Mouse (Mus musculus) kidney, postnatal 36 days (tissue): ENCODE data around the gene As3mt.
"Not testable (repeated sequence)": the region's sequence is repeated elsewhere in the genome, so short reads cannot be mapped to it uniquely, and the experiment has no call there.

Experiments used
- DNase-seq, 2 experiments: peaks; one replicate each; pipeline ENCODE4 v3.0.0; 2021 to 2022; ENCODE audit warnings: mixed read lengths in 2 of 2

The As3mt gene

DNA sequence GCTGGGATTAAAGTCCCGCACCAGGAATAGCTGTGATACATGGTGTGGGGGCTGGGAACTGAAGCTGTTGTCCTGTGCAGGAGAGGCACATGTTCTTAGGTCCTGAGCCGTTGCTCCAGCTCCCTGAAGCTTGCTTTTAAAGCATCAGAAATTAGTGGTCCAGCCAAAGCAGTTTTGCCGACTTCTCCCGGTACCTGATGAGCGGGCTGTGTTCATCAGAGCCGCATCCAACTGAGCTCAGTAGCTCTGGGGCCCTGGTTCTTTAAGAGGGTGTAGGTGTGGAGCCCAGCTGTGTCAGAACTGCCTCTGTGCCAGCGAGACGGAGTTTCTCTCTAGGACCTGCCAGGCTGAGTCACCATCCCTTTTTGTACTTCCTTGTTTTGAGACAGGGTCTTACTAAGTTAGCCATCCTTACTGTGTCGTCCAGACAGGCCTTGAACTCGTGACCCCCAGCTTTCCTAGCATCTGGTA is 8.2 kb upstream of the As3mt start:
- no peak for DNase-seq

DNA sequence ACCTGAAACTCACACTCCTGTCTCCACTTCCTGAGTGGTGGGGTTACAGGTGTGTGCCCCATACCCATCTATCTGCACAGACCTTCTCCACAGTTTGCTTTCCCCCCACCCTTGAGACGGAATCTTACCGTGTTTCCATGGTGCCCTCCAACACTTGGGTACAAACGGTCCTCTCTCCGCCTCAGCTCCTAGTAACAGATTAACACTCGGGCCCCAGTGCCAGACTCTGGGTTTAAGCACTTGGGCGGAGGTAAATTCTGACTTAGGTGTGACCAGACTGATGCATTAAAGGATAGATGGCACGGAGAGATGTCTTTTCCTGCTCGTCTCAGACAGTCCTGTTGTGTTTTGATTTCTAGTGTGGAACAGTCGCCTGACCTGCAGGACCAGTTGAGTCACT is 6.1 kb upstream of the As3mt start:
- peak; percentile 69 to 71 for DNase-seq

DNA sequence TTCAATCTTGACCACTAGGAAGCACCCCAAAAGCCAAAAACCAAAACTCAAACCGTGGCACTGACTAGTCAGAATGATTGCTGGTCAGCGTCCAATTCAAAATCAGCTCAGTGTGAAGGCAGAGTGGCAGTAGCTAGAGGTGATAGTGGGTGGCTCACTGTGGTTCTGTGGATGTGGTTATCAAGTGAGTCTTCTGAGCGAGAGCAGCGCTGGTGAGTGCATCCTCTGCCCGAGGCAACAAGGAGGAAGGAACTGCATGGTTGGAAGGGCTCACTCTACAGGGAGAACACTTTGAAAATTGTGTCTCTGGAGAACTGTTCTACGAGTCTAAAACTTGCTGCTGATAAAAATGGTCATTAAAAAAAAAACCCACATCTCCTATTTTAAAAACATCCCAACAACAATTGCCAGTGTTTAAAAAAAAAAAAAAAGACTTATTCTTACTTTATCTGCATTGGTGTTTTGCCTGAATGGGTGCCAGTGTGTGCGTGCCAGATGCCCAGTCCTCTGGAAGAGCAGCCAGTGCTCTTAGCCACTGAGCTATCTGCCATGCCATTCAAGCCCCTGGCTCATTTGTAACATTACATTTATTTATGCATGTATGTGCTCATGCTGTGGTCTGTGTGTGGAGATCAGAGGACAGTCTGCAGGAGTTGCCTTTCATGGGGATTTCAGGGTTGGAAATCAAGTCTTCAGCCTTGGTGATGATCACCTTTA is 1.3 kb upstream of the As3mt start:
- no peak for DNase-seq

DNA sequence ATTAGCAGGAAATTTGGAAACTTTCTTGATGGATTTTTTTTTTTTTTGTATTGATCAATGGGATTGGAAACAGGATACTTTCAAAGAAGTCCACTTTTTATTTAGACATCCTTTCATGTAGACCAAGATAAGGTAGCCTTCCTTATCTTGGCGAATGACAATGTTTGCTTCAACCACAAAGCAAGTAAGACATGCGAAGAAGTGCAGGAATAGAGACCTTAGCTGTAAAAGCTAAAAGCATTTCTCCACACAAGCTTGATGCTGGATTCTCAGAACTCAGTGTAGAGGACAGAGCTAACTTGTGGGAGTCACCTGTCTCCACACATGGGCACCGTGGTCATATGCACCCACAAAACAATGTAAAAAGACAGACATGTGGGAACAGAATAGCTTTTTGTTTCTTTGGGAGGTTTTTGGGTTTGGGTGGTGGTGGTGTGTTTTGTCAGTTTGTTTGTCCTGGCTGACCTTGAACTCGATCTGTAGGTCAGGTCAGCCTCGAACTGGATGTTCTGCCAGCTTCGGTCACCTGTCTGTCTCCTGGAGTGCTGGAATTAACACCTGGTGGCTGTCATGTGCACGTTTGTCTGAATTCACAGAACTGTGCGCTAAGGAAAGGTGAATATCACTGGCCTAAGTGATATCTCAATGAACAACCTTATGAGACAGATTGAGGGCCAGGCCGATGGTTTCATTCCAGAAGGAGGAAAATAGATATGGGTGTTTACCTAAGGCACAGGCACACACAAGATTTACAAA is 540 bp upstream of the As3mt start:
- DNase-seq = peak; percentile 26 to 36

DNA sequence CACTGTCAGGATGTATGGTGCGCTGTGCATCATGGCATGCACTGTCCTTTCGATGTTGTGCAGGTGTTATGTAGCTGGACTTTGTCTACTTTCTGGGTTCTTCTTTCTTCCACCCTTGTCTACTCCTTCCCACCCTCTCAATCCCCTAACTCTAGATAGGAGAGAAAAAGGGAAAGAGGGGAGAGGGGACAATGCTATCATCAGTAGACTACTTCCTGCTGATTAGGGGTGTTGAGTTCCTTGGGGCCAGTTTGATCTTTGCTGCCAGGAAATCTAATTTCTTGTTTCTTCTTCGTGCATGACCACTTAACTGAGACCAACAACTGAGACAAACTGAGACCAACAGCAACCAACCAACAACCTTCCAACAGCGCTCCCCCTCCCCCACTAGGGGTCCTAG is 3.4 kb downstream of the As3mt start:
- DNase-seq = no peak

DNA sequence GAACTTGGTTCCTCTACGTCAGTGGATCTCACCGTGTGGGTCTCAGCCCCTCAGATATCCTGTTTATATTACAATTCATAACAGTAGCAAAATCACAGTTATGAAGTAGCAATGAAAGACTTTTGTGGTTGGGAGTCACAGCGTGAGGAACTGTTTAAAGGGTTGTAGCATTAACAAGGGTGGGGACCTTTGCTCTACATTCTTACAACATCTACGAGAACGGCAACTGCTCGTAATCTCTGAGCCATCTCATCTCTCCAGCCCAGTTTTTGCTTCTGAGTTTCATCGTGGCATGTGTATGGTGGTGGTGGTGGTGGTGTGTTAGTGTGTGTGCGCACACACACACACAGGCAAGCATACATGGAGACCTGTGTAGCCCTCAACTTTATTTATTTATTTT is 7.0 kb downstream of the As3mt start:
- DNase-seq = peak in 1 of 2 experiments; percentile 26

DNA sequence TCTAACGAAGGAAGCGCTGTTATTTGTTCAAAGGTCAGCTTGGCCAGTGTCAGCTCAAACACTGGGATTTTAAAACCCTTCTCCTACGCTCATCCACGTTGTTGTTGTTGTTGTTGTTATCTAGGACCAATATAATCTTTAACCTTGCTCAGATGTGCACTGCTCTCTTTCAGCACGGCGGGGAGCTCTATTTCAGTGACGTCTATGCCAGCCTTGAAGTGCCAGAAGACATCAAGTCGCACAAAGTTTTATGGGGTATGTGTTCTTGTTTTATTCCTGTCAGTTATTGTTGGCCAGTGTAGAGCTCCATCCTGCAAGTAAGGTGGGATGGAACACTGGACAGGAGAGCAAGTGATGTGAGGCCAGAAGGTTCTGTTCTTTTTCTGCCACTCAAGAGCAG is 7.8 kb downstream of the As3mt start:
- DNase-seq = no peak

DNA sequence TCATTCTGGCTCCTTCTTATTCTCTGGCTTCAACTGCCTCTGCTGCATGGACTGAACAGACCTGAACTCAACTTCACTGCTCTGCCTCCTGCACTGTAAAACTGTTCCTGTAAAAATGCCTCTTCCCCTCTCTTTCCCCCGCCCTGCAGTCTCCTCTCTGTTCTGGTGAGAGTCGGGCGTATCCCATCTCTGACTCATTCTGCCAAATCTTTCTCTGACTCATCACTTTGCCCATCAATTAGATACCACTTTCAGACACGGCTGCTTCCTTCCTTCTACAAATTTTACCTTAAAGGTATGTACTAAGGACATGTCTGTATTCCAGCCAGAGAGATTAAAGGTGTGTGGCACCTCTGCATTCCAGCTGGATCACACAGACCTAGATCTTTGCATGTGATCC is 10.9 kb downstream of the As3mt start:
- no peak for DNase-seq

DNA sequence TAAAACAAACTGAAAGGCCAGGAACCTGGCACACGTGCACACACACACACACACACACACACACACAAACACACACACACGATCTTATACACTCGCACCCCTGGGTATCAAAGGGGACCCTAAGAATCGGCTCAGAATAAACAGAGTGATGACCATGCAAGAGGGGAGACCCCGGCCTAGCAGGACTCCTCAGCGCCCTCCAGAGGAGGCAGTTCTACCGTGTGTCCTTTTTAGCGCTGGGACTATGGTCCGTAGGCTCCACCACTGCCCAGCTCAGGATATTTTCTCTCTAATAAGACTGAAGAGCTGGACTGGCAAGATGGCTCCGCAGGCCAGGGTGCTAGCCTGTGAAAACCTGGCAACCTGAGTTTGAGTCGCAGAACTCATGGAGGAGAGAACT is 17.2 kb downstream of the As3mt start:
- no peak for DNase-seq

DNA sequence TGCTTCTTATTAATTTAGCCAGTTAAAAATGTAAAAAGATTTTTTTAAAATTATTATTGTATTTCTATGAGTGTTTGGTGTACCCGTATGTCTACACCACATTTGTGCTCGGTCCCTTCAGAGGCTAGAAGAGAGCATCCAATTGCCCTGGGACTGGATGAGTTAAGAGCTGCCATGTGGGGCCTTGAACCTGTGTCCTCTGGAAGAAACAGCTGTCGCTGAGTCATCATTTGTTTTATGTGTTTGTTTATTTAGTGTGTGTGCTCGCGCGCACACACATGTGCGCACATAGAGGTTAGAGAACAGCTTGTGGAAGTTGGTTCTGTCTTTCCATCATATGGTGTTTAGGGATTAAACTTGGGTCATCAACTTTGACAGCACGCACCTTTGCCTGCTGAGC is 18.9 kb downstream of the As3mt start:
- DNase-seq = no peak

DNA sequence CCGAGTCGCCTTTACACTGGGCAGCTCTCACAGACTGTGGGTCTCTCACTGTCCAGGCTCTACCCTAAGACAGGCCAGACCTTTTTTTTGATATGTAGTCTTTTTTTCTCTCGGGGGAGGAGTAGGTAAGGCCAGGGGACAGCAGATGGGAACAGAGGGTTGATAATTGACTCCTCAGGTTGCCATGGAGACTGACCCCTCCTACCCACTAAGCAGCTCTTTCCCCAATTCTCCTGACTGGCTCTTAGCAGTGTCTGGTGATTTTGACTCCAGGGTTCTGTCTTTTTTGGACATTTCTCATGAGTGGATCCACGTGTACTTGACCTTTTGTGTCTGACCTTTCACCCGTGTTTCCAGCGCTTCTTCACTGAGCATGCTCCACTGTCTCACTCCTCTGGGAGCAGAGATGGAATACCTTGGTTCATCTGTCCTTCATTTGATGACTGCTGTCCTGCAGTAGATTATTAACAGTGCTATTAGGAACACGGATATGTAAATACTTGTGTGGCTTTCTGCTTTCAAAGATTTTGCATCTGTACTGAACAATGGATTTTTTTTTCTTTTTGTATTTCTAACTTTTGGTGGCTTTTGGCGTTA is 20.0 kb downstream of the As3mt start:
- peak; percentile 75 for DNase-seq

DNA sequence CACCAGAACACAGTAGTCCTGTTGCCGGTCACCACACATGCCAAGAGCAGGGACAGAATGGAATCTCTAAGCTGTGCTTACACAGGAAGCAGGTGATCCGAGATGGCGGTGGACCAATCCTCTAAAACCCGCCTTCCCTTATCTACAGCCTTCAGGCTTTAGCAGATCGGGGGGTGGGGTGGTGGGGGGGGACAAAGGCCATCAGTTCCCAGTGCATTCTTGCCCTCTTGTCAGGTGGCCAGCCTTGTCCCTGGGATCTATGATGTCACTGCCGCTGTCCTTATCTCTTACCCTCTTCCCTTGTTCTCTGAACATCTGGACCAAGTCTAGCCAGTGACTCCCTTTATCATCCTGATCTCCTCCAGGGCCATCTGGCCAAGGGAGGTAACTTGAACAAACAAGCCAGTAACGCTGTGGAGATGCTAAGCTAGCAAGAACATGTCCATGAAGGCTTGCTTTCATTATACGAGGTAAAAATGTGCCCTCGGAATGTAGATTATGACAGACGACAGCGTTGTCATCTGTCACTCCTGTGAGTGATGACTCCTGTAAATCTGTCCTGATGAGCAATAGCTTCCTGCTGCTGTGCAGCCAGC is 20.8 kb downstream of the As3mt start:
- DNase-seq = no peak

DNA sequence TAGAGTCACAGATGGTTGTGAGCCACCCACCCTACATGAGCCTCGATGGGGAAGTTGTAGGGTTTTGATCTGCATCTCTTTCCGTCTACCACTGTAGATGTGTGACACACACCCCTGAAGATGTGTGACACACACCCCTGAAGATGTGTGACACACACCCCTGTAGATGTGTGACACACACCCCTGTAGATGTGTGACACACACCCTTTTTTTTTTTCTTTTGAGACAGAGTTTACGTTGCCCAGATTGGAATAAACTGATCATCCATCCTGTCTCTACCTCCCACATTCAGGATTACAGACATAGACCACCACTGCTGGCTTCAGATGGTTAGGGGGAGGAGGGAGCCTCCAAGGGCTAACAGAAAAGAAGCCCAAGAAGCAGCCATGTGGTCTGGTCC is 21.7 kb downstream of the As3mt start:
- no peak for DNase-seq

DNA sequence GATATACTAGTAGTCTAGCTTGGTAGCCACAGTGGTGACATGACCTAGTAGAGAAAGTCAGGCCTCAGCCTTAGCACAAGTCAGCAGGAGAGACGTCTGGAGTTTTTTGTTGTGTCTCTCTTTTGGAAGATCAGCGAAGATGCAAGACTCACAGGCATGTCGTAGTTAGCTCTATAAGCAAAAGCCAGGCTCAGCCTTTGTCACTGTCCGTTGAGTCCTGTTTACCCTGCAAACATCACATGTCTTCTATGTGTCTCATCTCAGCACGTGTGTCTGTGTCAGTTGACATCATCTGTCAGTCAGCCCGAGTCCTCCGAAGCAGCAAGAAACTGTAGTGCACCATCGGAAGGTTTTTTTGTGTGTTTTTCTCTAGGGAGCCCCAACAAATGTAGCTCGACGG is 24.1 kb downstream of the As3mt start:
- DNase-seq = no peak

DNA sequence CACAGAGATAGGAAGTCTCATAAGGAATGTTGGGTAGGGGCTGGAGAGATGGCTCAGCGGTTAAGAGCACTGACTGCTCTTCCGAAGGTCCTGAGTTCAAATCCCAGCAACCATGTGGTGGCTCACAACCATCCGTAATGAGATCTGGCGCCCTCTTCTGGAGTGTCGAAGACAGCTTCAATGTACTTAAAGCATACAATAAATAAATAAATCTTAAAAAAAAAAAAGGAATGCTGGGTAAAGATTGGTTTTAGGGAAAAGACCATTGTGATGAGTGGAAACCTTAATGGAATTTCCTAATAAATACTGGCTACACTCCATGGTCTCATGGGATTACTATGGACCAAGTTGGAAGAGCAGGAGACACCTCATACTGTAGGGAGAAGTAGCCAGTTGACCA is 25.4 kb downstream of the As3mt start:
- not testable (repeated sequence) for DNase-seq

DNA sequence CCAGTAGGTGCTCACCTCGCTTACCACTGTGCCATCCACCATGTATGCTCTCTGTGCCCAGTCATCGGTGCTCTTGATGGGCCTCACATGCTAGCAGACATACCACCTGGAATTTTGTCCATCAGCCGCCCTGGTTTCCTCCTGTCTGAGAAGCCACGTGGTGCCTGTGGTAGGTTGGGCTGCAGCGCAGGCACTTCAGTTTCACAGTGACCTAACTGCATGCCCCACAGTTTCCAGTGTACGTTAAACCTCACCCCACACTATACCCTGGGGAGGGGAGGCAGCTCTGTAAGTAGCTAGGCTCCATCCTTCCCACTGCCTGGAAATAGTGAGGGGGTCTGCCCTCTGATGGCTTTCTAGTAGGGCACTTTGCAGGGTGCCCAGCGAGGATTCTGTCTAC is 26.4 kb downstream of the As3mt start:
- no peak for DNase-seq

DNA sequence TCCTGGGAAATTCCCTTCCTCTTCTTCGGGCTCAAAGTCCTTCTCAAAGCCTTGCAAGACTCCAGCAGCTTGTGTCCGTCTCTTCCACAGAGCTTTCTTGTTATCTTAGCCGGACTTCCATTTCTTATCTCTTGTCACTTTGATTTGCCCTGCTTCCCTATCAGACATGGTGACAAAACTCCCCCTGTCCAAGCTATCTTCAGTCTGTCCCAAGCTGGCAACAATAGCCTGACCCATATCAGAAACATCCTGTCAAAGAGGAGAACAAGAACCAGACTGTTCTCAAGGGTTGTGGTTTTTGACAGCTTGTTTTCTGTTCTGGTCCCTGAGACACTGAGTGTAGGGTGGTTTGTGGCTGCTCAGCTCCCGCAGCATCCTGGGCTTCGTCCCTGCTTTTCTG is 28.0 kb downstream of the As3mt start:
- no peak for DNase-seq

DNA sequence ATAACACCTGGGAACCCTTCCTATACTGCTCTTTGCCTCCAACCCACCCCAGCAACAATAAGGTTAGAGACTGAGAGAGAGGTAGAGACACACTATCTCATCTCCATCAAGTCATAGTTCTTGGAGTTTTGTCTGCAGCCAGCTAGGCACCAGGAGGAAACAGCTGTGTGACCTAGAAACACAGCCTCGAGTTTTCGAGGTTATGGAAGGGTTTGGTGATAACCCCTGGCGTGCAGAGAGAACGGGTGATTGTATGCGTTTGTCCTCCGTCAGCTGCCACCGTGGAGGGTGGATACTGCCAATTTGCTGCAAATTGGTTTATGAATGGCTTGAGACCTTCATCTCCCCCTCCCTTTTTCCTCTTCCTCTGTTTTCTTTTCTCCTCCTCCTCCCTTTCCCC is 29.8 kb downstream of the As3mt start:
- no peak for DNase-seq

DNA sequence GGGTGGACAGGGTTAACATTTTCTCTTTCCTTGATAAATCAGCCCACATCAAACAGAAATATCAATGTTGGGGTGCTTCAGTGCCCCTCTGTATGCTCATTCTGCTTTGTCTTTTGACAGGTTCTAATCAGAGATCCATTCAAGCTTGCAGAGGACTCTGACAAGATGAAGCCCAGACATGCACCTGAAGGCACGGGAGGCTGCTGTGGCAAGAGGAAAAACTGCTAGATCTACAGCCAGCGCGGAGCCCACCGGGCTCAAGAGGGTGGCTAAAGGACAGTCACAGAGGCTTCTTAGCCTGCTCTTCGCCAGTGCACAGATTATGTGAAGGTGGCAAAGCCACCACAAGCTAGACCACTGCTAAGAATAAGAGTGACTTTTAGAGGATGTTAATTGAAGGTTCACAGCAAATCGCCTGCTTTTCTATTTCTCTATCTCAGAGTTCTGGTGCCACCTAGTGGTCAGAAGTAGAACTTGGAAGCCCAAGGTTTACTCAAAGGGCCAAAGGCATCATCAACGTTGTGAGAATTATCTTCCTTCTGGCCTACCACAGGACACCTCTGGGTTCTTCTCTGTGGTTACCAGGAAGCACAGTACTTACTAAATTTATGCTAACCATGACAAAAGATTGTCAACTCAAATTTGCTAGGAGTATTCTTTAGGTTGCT is 33.2 kb downstream of the As3mt start:
- peak; percentile 68 to 79 for DNase-seq

DNA sequence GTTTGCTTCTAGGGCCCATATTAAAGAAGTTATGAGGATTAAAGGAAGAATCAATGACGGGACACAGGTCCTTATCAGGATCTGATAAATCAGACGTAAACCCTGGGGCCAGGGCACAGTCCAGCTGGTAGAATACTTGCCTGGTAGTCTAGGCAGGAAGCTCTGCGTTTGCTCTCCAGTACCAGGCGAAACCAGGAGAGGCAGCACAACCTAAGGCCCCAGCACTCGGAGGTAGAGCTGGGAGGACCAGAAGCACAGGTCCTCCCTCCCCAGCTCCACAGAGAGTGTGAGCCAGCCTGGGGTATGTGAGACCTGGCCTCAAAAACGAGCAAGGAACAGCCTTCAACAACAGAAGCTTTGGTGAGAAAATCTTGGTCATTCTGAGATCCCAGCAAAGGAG is 34.3 kb downstream of the As3mt start:
- no peak for DNase-seq

DNA sequence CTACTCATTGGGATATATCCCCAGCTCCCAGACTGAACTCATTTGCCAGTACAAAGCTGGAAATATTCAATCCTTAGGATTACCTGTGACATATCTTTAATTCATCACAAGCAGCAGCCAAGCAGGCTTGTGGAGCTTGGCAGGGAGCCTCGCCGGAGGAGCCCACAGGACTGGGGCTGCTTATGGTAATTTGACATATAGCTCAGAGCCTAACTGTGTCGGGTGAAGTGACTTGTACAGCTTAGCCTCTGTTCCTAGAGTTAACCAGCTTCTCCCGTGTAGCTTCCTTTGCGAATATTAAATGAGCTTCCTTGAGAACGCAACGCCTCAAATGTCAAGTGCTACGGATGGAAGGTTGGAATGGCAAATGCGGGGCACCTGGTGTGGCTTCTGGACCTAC is 37.4 kb downstream of the As3mt start:
- DNase-seq = no peak

DNA sequence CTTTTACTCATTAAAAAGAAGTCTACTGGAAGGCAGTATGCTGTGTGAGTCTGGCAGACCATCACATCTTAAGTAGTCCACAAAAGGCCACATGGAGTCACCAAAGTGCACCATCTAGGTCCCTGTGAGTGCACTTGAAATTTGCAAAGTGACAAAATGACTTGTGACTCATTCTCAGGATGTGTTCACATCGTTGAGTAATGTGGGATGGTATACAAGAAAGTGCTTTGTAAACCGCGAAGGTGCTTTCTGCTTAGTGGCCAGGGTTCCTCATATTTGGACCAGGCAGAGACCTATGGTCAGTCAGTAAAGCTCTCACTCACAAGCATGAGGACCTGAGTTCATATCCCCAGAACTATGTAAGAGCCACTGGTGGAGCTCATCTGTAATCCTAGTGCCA is 40.5 kb downstream of the As3mt start:
- no peak for DNase-seq

DNA sequence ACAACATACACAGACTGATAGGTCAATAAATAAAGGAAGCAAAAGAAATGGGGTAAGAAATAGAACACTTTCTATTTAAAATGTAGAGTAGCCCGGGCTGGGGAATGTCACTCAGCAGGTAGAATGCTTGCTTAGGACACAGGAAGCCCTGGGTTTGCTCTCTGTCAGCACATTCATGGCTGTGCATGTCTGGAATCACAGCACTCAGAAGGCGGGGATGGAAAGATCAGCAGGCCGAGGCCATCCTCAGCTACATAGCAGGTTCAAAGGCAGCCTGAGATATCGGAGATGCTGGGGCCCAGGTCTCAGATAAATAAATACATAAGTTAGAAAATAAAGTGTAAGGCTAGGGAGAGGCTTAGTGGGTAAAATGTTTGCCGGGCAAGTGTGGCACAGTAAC is 45.0 kb downstream of the As3mt start:
- no peak for DNase-seq
